Mouse (Mus musculus) lung, postnatal 10 days (tissue): Measurements from ENCODE around the gene Chtop.
A peak's percentile ranks its signal among the peaks of the same experiment; 100 is the strongest.

Experiments
- DNase-seq: peaks from one replicate; pipeline ENCODE4 v3.0.0; 2021

The Chtop gene

GRCm38 (mm10) chr3:90509747-90510123, 437 bp upstream of the Chtop start:
- no peak for DNase-seq

GRCm38 (mm10) chr3:90508287-90508949, 880 bp downstream of the Chtop start:
- DNase-seq = no peak

GRCm38 (mm10) chr3:90506362-90506761, 2.9 kb downstream of the Chtop start:
- DNase-seq = no peak

GRCm38 (mm10) chr3:90505216-90505615, 4.1 kb downstream of the Chtop start:
- peak; percentile 69 for DNase-seq

GRCm38 (mm10) chr3:90503444-90503843, 5.9 kb downstream of the Chtop start:
- DNase-seq = no peak

GRCm38 (mm10) chr3:90497597-90497996, 11.7 kb downstream of the Chtop start:
- no peak for DNase-seq

- no peak for DNase-seq
These were observed 13.3 kb downstream of the Chtop start for GRCm38 (mm10) chr3:90495850-90496525.

GRCm38 (mm10) chr3:90493831-90494540, 15.3 kb downstream of the Chtop start:
- DNase-seq = no peak

- peak; percentile 71 for DNase-seq
These were observed 17.9 kb downstream of the Chtop start for GRCm38 (mm10) chr3:90491350-90491749.

- peak; percentile 99 for DNase-seq
These were observed 18.5 kb downstream of the Chtop start, which contains the start of gene Snapin for GRCm38 (mm10) chr3:90490696-90491256. Snapin (minus strand) TSS chr3:90491033.

- no peak for DNase-seq
These were observed 20.7 kb downstream of the Chtop start for GRCm38 (mm10) chr3:90488576-90488975.

GRCm38 (mm10) chr3:90486998-90487397, 22.3 kb downstream of the Chtop start:
- no peak for DNase-seq

GRCm38 (mm10) chr3:90475831-90476611, 33.3 kb downstream of the Chtop start, which contains the start of gene Ilf2:
Ilf2 (plus strand) TSS chr3:90476126.
- DNase-seq = peak; percentile 97

- DNase-seq = no peak
These were observed 34.0 kb downstream of the Chtop start for GRCm38 (mm10) chr3:90475151-90475830.

- peak; percentile 84 for DNase-seq
These were observed 37.1 kb downstream of the Chtop start for GRCm38 (mm10) chr3:90472213-90472612.

- DNase-seq = no peak
These were observed 41.5 kb downstream of the Chtop start for GRCm38 (mm10) chr3:90467618-90468300.

- peak; percentile 88 for DNase-seq
These were observed 43.0 kb downstream of the Chtop start for GRCm38 (mm10) chr3:90466311-90466766.

- DNase-seq = peak; percentile 81
These were observed 43.5 kb downstream of the Chtop start, which contains the start of gene Npr1 for GRCm38 (mm10) chr3:90465686-90466310. Npr1 (minus strand) TSS chr3:90465866.

- peak; percentile 30 for DNase-seq
These were observed 44.1 kb downstream of the Chtop start for GRCm38 (mm10) chr3:90465081-90465685.

- DNase-seq = peak; percentile 78
These were observed 44.7 kb downstream of the Chtop start for GRCm38 (mm10) chr3:90464552-90465080.
